Mouse (Mus musculus) forebrain, embryonic 14.5 days (tissue): ENCODE measurements around the gene Zmym5. TPM values are rescaled to one million over a fixed set of nuclear protein-coding genes. Genes with fewer than 3 reads are reported as not detected.
A peak's percentile ranks its signal among the peaks of the same experiment; 100 is the strongest.
"Not testable (repeated sequence)": the region's sequence is repeated elsewhere in the genome, so short reads cannot be mapped to it uniquely, and the experiment has no call there.

Experiments used
- ATAC-seq: fragments of 200-750 bp; cut with Nextera tagmentation; 2 replicates; pipeline ENCODE4 v1.8.0; 2017; ENCODE audit warnings: mild to moderate bottlenecking, moderate library complexity
- DNase-seq: peaks from one replicate; pipeline ENCODE4 v3.0.0-alpha.2; 2015; ENCODE audit warnings: low spot score
- H3K27ac ChIP-seq: fragments of 300-500 bp; sonication (generic); 2 replicates; pipeline ENCODE4 v1.5.1; 2014; ENCODE audit warnings: low read depth, mild to moderate bottlenecking, control low read depth, low read length, moderate library complexity
- H3K27me3 ChIP-seq: fragments of 300-500 bp; sonication (generic); replicated peaks from 2 replicates; pipeline ENCODE4 v1.6.1; 2014; ENCODE audit warnings: low read length, control low read depth, mixed read lengths; ENCODE audit not compliant: control insufficient read depth, insufficient read depth
- H3K36me3 ChIP-seq: fragments of 300-500 bp; sonication (generic); 2 replicates; pipeline ENCODE4 v1.6.1; 2014; ENCODE audit warnings: low read length, control low read depth; ENCODE audit not compliant: control insufficient read depth, insufficient read depth
- H3K4me1 ChIP-seq: fragments of 300-500 bp; sonication (generic); 2 replicates; pipeline ENCODE4 v1.6.1; 2014; ENCODE audit warnings: antibody characterized with exemption, low read length, control low read depth; ENCODE audit not compliant: control insufficient read depth, insufficient read depth
- H3K4me2 ChIP-seq: fragments of 300-500 bp; sonication (generic); 2 replicates; pipeline ENCODE4 v1.6.1; 2014; ENCODE audit warnings: mild to moderate bottlenecking, control low read depth, low read length
- H3K4me3 ChIP-seq: fragments of 300-500 bp; sonication (generic); 2 replicates; pipeline ENCODE4 v1.5.1; 2014; ENCODE audit warnings: low read depth, low read length, control low read depth
- H3K9ac ChIP-seq: fragments of 300-500 bp; sonication (generic); 2 replicates; pipeline ENCODE4 v1.6.1; 2014; ENCODE audit warnings: mild to moderate bottlenecking, low read length, control low read depth, moderate library complexity
- H3K9me3 ChIP-seq: fragments of 300-500 bp; sonication (generic); replicated peaks from 2 replicates; pipeline ENCODE4 v1.6.1; 2016; ENCODE audit warnings: low read length, control low read depth, mixed read lengths; ENCODE audit not compliant: control insufficient read depth
- WGBS: fragments of 180-500 bp; shearing (Covaris S2); extraction: QIAGEN DNeasy Blood & Tissue Kit; methylation state at CpG from one replicate; pipeline ENCODE4 v1.1.7; 2014; 5-methylcytosine and 5-hydroxymethylcytosine counted together
- polyA plus RNA-seq: library from polyadenylated mRNA; unstranded; fragments of >200 nt; fragmentation: Nextera tagmentation; extraction: Ambion mirVana; gene quantifications from 2 replicates; pipeline ENCODE4 v1.2.1, GENCODE M21; 2014

Gene Zmym5
- polyA plus RNA-seq, 1 experiment from 2014 or later = 24.1 TPM

DNA sequence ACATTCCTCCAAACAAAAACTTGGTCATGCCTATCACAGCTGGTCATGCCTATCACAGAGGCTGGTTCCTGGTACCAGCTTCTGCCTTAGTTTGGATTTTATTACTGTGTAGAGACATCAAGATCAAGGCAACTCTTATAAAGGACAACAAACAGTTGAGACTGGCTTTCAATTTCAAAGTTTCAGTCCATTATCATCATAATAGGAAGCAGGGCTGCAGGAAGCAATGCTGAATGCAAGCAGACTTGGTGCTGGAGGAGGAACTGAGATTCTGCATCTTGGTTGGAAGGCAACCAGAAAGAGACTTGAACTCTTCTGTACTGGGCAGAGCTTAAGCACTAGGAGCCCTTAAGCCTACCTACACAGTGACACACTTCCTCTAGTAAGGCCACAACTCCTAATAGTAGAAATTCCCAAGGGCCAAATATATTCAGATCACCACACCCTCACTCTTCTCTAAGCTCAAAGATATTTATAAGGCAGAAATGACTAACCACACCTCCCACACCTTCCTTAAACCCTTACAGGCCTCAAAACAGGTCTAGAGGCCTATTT lies 19.1 kb upstream of the Zmym5 start:
- DNase-seq = no peak
- Histone ChIP-seq H3K4me1 (no peaks in the 10 kb centered on the region), H3K9me3 (no peaks in the 10 kb centered on the region), H3K36me3 (no peaks in the 10 kb centered on the region), H3K27ac (no peak overlapping the region), H3K9ac (no peak overlapping the region), H3K4me3 (no peak overlapping the region), H3K27me3 (no peaks in the 10 kb centered on the region), H3K4me2 (no peak overlapping the region)
- no peak for ATAC-seq

DNA sequence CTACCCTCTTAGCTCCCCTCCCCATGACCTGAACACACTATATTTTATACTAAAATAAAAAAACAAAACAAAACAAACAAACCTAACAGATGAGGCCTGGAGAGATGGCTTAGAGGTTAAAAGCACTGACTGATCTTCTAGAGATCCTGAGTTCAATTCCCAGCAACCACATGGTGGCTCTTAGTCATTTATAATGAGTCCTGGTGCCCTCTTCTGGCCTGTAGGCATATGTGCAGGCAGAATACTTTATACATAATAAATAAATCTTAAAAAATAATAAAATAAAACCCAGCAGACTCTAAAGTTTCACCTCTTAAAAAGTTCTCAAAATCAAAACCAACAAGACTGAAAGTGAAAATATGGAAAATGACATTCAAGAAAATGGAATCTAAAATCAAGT lies 13.0 kb upstream of the Zmym5 start:
- no peaks in the 10 kb centered on the region for H3K4me1 ChIP-seq
- no peak overlapping the region for H3K27ac ChIP-seq
- H3K36me3 ChIP-seq = no peaks in the 10 kb centered on the region
- DNase-seq (no peak), ATAC-seq (no peak)
- no peaks in the 10 kb centered on the region for H3K9me3 ChIP-seq
- no peaks in the 10 kb centered on the region for H3K27me3 ChIP-seq
- H3K4me3 ChIP-seq = no peak overlapping the region
- H3K9ac ChIP-seq = no peak overlapping the region
- no peak overlapping the region for H3K4me2 ChIP-seq

DNA sequence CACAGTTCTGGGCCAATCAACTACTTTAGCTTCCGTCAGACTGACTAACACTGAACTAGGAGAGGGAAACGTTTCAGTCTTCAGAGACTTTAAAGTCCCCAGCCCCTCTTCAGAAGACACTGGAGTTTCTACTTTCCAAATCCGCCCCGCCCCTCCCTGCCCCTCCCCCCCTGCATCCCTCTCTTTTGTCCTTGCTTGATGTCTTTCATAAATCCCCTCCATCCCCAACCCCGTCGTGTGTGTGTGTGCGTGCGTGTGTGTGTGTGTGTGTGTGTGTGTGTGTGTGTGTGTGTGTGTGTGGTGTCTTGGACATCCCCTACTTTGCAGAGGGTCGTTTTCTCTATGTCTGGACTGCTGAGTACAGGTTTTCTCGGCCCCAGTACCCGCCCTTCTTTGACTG lies 6.1 kb upstream of the Zmym5 start:
- Histone ChIP-seq H3K9me3 (no peaks in the 10 kb centered on the region), H3K4me1 (peaks cover 4% of the 10 kb centered on the region; the same call in 1 of the 2 replicates), H3K36me3 (no peaks in the 10 kb centered on the region), H3K4me3 (no peak overlapping the region), H3K27me3 (no peaks in the 10 kb centered on the region), H3K4me2 (peak overlapping the region; percentile 12; the same call in 1 of the 2 replicates), H3K27ac (no peak overlapping the region), H3K9ac (no peak overlapping the region)
- no peak for DNase-seq
- no peak for ATAC-seq
- WGBS = 5% methylated on average over 9 of the region's 11 CpGs

DNA sequence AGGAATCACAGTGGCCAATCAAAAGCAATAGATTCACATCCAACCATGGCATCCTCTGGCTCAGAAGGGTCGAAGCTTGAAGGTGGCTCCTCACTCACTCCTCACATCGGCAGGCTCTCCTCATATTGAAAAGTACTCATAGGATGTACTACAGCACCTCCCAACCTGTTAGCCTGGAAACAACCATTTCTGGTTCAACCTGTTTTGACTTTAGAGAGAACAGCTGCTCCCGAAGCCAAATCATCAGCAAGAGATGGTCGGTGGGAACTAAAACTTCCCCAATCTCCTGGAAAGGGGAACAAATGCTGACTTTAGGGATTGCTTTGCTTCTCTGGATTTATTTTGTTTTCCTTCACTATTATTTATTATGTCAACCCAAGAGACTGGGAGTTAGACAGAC lies 5.6 kb upstream of the Zmym5 start:
- peaks cover 4% of the 10 kb centered on the region; the same call in 1 of the 2 replicates for H3K4me1 ChIP-seq
- H3K27me3 ChIP-seq = no peaks in the 10 kb centered on the region
- WGBS = 82% methylated on average over 4 of the region's 4 CpGs
- no peak overlapping the region for H3K27ac ChIP-seq
- H3K9me3 ChIP-seq = no peaks in the 10 kb centered on the region
- no peak for ATAC-seq
- H3K4me3 ChIP-seq = no peak overlapping the region
- DNase-seq = no peak
- H3K4me2 ChIP-seq = peak overlapping the region; percentile 12; the same call in 1 of the 2 replicates
- no peak overlapping the region for H3K9ac ChIP-seq
- no peaks in the 10 kb centered on the region for H3K36me3 ChIP-seq

DNA sequence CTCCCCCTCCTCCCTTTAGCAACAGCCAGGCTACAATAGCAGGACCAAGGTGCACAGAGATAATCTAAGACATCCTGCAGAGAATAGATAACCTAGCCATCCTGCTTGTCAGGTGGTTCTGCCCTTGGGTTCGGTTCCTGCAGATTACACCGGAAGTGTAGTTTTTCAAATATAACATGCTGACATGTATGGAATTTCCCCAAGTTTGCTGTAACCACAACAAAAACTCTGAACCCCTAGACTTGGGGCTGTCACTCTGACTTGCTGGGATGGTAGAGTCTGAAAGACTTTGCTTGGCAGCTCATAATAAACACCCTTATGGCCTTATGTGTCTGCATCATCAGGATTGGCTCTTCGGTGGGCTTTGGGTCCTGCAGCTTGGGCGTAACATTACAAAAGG lies 5.0 kb upstream of the Zmym5 start:
- DNase-seq = no peak
- Histone ChIP-seq H3K9ac (no peak overlapping the region), H3K9me3 (no peaks in the 10 kb centered on the region)

DNA sequence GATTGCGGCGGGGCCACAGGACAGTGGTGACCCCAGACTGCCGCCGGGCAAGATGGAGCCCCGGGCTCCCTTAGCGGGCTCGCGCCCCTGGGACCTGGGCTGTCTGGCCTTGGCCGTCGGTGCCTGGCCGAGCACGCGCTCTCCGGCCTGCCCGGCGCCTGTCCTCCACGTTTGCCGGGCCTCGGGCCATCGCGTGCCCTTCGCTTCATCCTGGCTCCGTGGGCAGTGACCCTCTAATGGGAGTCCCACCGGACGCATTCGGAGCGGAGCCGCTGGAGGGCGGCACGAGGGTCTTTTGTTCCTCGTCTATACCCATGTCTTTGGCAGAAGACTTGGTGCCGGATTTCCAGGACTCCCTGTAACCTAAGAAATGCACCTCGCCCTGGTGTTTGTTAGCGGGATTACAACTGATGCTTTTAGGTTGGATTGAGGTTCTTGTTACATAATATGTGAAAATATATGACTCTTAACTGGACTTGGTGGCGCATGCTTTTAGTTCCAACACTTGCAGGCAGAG lies 1.1 kb upstream of the Zmym5 start:
- H3K4me1 ChIP-seq = peaks cover 7% of the 10 kb centered on the region
- peak overlapping the region; percentile 78 for H3K9ac ChIP-seq
- no peaks in the 10 kb centered on the region for H3K9me3 ChIP-seq
- WGBS = 2% methylated on average over 35 of the region's 35 CpGs
- peak; percentile 33 for ATAC-seq
- H3K4me2 ChIP-seq = peak overlapping the region; percentile 58
- H3K27me3 ChIP-seq = no peaks in the 10 kb centered on the region
- peak overlapping the region; percentile 59 for H3K4me3 ChIP-seq
- DNase-seq = peak; percentile 93
- peak overlapping the region; percentile 93 for H3K27ac ChIP-seq
- 0 out of 2 replicates have a peak, but pooled peaks cover 5% of the 10 kb centered on the region for H3K36me3 ChIP-seq

More for the DNA sequence above, 5.0 kb upstream of the Zmym5 start:
- H3K27ac ChIP-seq = no peak overlapping the region
- 100% methylated on average over 4 of the region's 4 CpGs for WGBS
- H3K4me1 ChIP-seq = peaks cover 4% of the 10 kb centered on the region; the same call in 1 of the 2 replicates
- no peak for ATAC-seq
- H3K27me3 ChIP-seq = no peaks in the 10 kb centered on the region
- no peak overlapping the region for H3K4me2 ChIP-seq
- no peaks in the 10 kb centered on the region for H3K36me3 ChIP-seq
- H3K4me3 ChIP-seq = no peak overlapping the region

DNA sequence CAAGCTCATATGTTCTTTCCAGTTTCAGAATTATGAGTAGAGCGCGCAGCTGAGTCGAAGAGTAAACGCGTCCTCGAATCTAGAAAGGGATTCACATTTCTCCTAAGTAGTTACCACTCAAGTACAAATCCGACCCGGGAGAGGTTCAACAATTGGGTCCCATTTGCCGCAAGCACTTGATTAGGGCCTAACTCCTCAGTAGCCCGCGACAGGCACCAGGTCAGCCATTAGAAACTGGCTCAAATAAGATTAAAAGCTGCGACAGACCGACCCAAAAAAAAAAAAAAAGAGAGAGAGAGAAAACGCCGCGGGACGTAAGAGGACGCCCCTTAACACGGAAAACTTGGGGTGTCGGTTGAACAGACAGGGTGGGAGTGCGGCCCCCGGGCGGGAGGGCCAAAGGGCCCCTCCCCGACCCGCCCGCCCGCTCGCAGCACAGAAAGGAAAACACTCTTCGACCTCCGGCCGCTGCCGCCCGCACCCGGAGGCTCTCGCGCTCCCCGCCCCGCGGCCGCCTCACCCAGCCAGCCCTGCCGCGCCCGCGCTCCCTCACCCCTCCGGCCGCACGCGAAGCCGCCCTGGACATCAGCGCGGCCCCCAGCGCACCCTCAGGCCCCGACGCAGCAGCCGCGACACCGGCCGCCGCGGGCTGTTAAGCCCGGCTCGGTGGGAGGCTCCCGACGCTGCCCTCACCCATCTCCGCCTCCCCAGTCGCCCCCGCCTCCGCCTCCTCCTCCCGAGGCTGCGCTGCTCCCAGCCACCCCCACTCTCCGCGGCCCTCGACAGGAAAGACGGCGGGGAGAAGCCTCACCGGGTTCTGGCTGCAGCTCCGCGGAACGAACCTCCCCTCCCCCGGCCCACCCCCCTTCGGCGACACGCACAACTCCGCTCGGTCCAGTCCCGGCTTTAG lies 480 bp downstream of the Zmym5 start:
- peak overlapping the region; percentile 78 for H3K9ac ChIP-seq
- peak overlapping the region; percentile 87 for H3K27ac ChIP-seq
- H3K4me1 ChIP-seq, H3K27me3 ChIP-seq, ATAC-seq, H3K36me3 ChIP-seq, H3K9me3 ChIP-seq: not testable (repeated sequence)
- H3K4me2 ChIP-seq = peak overlapping the region; percentile 55
- 2% methylated on average over 23 of the region's 86 CpGs for WGBS
- H3K4me3 ChIP-seq = peak overlapping the region; percentile 64
- DNase-seq = peak; percentile 49

DNA sequence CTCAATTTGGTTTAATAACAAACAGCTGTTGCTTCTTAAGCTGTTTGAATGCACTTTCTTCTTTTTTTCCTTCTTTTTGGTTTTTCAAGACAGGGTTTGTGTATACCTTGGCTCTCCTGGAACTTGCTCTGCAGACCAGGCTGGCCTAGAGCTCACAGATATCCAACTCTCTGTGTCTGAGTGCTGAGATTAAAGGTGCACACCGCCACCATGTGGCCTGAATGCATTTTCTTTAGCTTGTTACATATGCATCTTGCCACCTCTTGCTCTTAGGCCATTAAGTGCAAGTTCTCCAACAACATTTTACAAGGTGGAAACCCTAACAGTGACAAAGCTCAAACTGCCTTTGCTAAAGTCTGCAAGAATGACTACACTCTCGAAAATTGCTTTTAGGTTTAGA lies 18.3 kb downstream of the Zmym5 start:
- peak; percentile 66 for DNase-seq
- Histone ChIP-seq H3K27me3 (no peaks in the 10 kb centered on the region), H3K36me3 (peaks cover 62% of the 10 kb centered on the region), H3K9me3 (no peaks in the 10 kb centered on the region), H3K4me3 (no peak overlapping the region), H3K9ac (no peak overlapping the region), H3K27ac (no peak overlapping the region), H3K4me2 (no peak overlapping the region), H3K4me1 (no peaks in the 10 kb centered on the region)
- ATAC-seq = no peak
- WGBS = 52% methylated on average over 2 of the region's 2 CpGs

DNA sequence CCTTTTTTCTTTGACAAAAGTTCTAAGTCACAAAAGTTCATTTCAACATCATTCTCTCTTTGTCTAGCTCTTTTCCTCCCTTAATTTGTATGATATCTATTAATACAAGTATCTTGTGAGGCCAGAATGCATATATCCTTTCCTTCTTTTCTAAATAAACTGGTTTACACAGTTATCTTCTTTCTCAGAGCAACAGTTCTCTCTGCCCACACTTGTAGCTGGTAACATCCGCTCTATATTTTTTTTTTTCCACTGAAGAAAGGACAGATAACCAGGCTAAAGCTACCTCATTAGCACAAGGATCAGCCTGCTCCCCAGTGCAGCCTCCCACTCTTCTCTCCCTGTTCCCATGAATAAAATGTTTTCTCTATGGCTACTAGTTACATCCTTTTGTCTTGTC lies 26.9 kb downstream of the Zmym5 start:
- Histone ChIP-seq H3K27ac (no peak overlapping the region), H3K4me2 (no peak overlapping the region), H3K4me3 (no peak overlapping the region), H3K9ac (no peak overlapping the region), H3K9me3 (no peaks in the 10 kb centered on the region), H3K27me3 (no peaks in the 10 kb centered on the region), H3K4me1 (no peaks in the 10 kb centered on the region), H3K36me3 (no peaks in the 10 kb centered on the region)
- WGBS = 84% methylated on average over 1 of the region's 1 CpGs
- DNase-seq (no peak), ATAC-seq (no peak)
